Mouse (Mus musculus): ENCODE results near the gene Hs6st1. TPM values are rescaled to one million over a fixed set of nuclear protein-coding genes. Genes with fewer than 3 reads are reported as not detected.

Gene Hs6st1
- polyA plus RNA-seq, 1 experiment, result 53.7 TPM

- 84% methylated on average over 8 of the region's 8 CpGs for WGBS
- Histone ChIP-seq H3K27ac (ENCODE audit: insufficient read depth, low read depth, low read length) (no peak overlapping the region), H3K36me3 (ENCODE audit: control insufficient read depth, insufficient read depth, low read length) (no peaks in the 10 kb centered on the region), H3K4me3 (ENCODE audit: low read depth, low read length) (no peak overlapping the region), H3K4me1 (ENCODE audit: control insufficient read depth, insufficient read depth, insufficient read length, low read length) (no peaks in the 10 kb centered on the region), H3K27me3 (ENCODE audit: control insufficient read depth, insufficient read depth, low read length) (no peaks in the 10 kb centered on the region)
- TF ChIP-seq POLR2A (IDR thresholded peaks at IDR 0.05; ENCODE audit: low read depth, low read length) (no peak), CTCF (IDR thresholded peaks at IDR 0.05; ENCODE audit: extremely low read depth, insufficient read length, insufficient replicate concordance, low read depth, low read length) (no peak)
Observed at GRCm38 (mm10) chr1:36121172-36121571, 53.0 kb downstream of the Hs6st1 start.

DNA sequence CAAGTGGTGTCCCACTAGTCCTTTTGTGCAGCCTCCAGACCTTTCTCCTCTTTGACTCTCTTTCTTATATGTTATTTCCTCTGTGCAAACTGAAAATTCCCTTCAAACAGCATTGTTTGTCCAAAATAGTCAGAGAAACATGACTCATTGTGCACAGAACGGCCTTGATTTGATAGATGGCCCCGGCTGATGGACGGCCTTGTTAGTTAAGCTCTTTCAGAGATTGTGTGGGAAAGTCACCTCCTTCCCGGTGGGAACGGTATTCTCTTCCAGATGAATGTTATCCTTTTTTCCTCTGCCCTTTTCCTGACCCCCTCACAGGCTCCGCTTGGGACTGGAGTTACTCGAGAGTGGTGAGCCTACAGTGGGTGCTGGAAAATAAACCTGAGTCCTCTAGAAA is 56.9 kb downstream of the Hs6st1 start:
- peaks cover 3% of the 10 kb centered on the region; the same call in 1 of the 2 replicates for H3K4me1 ChIP-seq (ENCODE audit: control insufficient read depth, insufficient read depth, insufficient read length, low read length)
- H3K36me3 ChIP-seq (ENCODE audit: control insufficient read depth, insufficient read depth, low read length), result no peaks in the 10 kb centered on the region
- no peak overlapping the region for H3K27ac ChIP-seq (ENCODE audit: insufficient read depth, low read depth, low read length)
- no peaks in the 10 kb centered on the region for H3K27me3 ChIP-seq (ENCODE audit: control insufficient read depth, insufficient read depth, low read length)
- 70% methylated on average over 7 of the region's 7 CpGs for WGBS
- no peak overlapping the region for H3K4me3 ChIP-seq (ENCODE audit: low read depth, low read length)
- TF ChIP-seq CTCF (IDR thresholded peaks at IDR 0.05; ENCODE audit: extremely low read depth, insufficient read length, insufficient replicate concordance, low read depth, low read length), result no peak
- no peak for TF ChIP-seq POLR2A (IDR thresholded peaks at IDR 0.05; ENCODE audit: low read depth, low read length)

- no peaks in the 10 kb centered on the region for H3K27me3 ChIP-seq (ENCODE audit: control insufficient read depth, insufficient read depth, low read length)
- peaks cover 7% of the 10 kb centered on the region for H3K4me1 ChIP-seq (ENCODE audit: control insufficient read depth, insufficient read depth, insufficient read length, low read length)
- WGBS, result 26% methylated on average over 4 of the region's 4 CpGs
- H3K4me3 ChIP-seq (ENCODE audit: low read depth, low read length), result no peak overlapping the region
- H3K36me3 ChIP-seq (ENCODE audit: control insufficient read depth, insufficient read depth, low read length), result no peaks in the 10 kb centered on the region
- H3K27ac ChIP-seq (ENCODE audit: insufficient read depth, low read depth, low read length), result peak overlapping the region; percentile 75
- no peak for TF ChIP-seq CTCF (IDR thresholded peaks at IDR 0.05; ENCODE audit: extremely low read depth, insufficient read length, insufficient replicate concordance, low read depth, low read length)
- no peak for TF ChIP-seq POLR2A (IDR thresholded peaks at IDR 0.05; ENCODE audit: low read depth, low read length)
Observed at GRCm38 (mm10) chr1:36129126-36129525, 60.9 kb downstream of the Hs6st1 start.

GRCm38 (mm10) chr1:36129881-36130280 is 61.7 kb downstream of the Hs6st1 start:
- H3K4me1 ChIP-seq (ENCODE audit: control insufficient read depth, insufficient read depth, insufficient read length, low read length), result peaks cover 7% of the 10 kb centered on the region
- WGBS, result 92% methylated on average over 8 of the region's 8 CpGs

DNA sequence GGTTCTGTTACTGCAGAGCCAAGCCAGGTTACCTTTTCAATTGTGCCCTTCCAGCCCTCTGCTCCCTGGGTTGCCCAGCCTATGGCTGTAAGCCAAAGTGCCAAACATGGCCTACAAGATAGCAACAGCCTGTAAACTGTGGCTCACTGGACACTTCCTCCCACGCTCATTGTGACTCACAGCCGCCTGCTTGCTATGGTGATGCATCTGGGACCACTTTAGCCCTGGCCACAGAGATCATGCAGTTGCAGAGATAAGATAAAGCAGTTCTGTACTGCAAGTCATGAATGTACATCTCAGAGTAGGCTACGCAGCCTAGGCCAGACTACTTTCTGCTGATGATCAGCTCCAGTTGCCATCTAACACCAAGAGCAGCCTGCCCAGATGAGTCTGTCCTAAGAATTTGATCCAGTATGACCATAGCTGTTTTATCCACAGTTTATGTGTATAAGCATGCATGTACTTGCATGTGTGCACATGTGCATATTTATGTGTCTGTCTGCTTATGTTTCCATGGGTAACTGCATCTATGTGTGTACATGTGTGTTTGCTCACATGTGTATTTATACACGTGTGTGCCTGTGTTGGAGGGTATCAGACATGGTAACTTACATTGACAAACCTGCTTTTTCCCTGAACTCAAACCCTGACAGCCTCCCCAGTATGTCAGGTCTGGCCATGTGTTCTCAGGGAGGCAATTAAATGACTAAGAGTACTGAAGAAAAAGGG is 62.3 kb downstream of the Hs6st1 start:
- Histone ChIP-seq H3K27me3 (ENCODE audit: control insufficient read depth, insufficient read depth, low read length) (no peaks in the 10 kb centered on the region), H3K4me1 (ENCODE audit: control insufficient read depth, insufficient read depth, insufficient read length, low read length) (peaks cover 7% of the 10 kb centered on the region), H3K27ac (ENCODE audit: insufficient read depth, low read depth, low read length) (no peak overlapping the region), H3K36me3 (ENCODE audit: control insufficient read depth, insufficient read depth, low read length) (no peaks in the 10 kb centered on the region), H3K4me3 (ENCODE audit: low read depth, low read length) (no peak overlapping the region)
- WGBS, result 74% methylated on average over 4 of the region's 4 CpGs
- TF ChIP-seq POLR2A (IDR thresholded peaks at IDR 0.05; ENCODE audit: low read depth, low read length) (no peak), CTCF (IDR thresholded peaks at IDR 0.05; ENCODE audit: extremely low read depth, insufficient read length, insufficient replicate concordance, low read depth, low read length) (no peak)

More at GRCm38 (mm10) chr1:36129881-36130280, 61.7 kb downstream of the Hs6st1 start:
- no peak for TF ChIP-seq CTCF (IDR thresholded peaks at IDR 0.05; ENCODE audit: extremely low read depth, insufficient read length, insufficient replicate concordance, low read depth, low read length)
- TF ChIP-seq POLR2A (IDR thresholded peaks at IDR 0.05; ENCODE audit: low read depth, low read length), result no peak
- H3K27me3 ChIP-seq (ENCODE audit: control insufficient read depth, insufficient read depth, low read length), result no peaks in the 10 kb centered on the region
- H3K4me3 ChIP-seq (ENCODE audit: low read depth, low read length), result no peak overlapping the region
- no peaks in the 10 kb centered on the region for H3K36me3 ChIP-seq (ENCODE audit: control insufficient read depth, insufficient read depth, low read length)
- H3K27ac ChIP-seq (ENCODE audit: insufficient read depth, low read depth, low read length), result no peak overlapping the region

- WGBS, result 63% methylated on average over 4 of the region's 4 CpGs
- no peak for TF ChIP-seq CTCF (IDR thresholded peaks at IDR 0.05; ENCODE audit: extremely low read depth, insufficient read length, insufficient replicate concordance, low read depth, low read length)
- TF ChIP-seq POLR2A (IDR thresholded peaks at IDR 0.05; ENCODE audit: low read depth, low read length), result no peak
- Histone ChIP-seq H3K4me1 (ENCODE audit: control insufficient read depth, insufficient read depth, insufficient read length, low read length) (peaks cover 7% of the 10 kb centered on the region), H3K36me3 (ENCODE audit: control insufficient read depth, insufficient read depth, low read length) (no peaks in the 10 kb centered on the region), H3K4me3 (ENCODE audit: low read depth, low read length) (no peak overlapping the region), H3K27ac (ENCODE audit: insufficient read depth, low read depth, low read length) (no peak overlapping the region), H3K27me3 (ENCODE audit: control insufficient read depth, insufficient read depth, low read length) (no peaks in the 10 kb centered on the region)
Observed at GRCm38 (mm10) chr1:36131154-36131553, 63.0 kb downstream of the Hs6st1 start.

DNA sequence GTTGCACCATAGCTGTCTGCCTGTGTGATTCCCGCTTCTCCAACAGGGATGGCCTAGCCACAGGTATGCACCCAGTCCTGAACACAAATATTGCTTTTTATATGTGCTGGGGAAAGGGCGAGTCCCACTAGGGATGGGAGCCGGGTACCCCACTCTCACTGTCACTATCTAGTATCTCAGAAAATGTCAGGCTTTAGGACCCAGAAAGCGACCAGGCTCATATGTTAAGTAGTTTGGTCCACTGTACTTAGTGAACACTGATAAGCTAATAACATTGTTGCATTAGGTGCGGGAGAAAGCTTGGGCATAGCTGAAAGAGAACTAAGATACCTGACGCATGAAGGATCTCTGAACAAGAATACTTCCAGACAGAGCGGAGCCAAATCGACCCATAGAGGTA is 63.6 kb downstream of the Hs6st1 start:
- Histone ChIP-seq H3K36me3 (ENCODE audit: control insufficient read depth, insufficient read depth, low read length) (no peaks in the 10 kb centered on the region), H3K27me3 (ENCODE audit: control insufficient read depth, insufficient read depth, low read length) (no peaks in the 10 kb centered on the region), H3K4me3 (ENCODE audit: low read depth, low read length) (no peak overlapping the region), H3K27ac (ENCODE audit: insufficient read depth, low read depth, low read length) (no peak overlapping the region), H3K4me1 (ENCODE audit: control insufficient read depth, insufficient read depth, insufficient read length, low read length) (peaks cover 7% of the 10 kb centered on the region)
- WGBS, result 55% methylated on average over 8 of the region's 8 CpGs
- TF ChIP-seq POLR2A (IDR thresholded peaks at IDR 0.05; ENCODE audit: low read depth, low read length), result no peak

All from small intestine, adult 2 months (tissue).